Mouse (Mus musculus): ENCODE data around the gene Slc25a44. TPM values are rescaled to one million over a fixed set of nuclear protein-coding genes. Genes with fewer than 3 reads are reported as not detected.

The Slc25a44 gene
- total and polyA plus RNA-seq, 2 experiments from 2014 or later, result 34.1 to 68.6 TPM

- no peaks in the 10 kb centered on the region for H3K27me3 ChIP-seq (ENCODE audit: insufficient read depth, low read length)
- H3K4me2 ChIP-seq (ENCODE audit: low read depth, low read length), result peak overlapping the region; percentile 66
- peaks cover 12% of the 10 kb centered on the region for H3K4me1 ChIP-seq (ENCODE audit: insufficient read depth, low read length)
- no peaks in the 10 kb centered on the region for H3K9me3 ChIP-seq (ENCODE audit: low read length)
- no peak overlapping the region for H3K27ac ChIP-seq
- TF ChIP-seq CTCF (IDR thresholded peaks at IDR 0.05; ENCODE audit: low read depth), result no peak
- WGBS, result 89% methylated on average over 8 of the region's 8 CpGs
- ATAC-seq (no peak), DNase-seq (ENCODE audit: low spot score) (no peak)
- no peak overlapping the region for H3K4me3 ChIP-seq (ENCODE audit: low read length)
- H3K36me3 ChIP-seq (ENCODE audit: insufficient read depth, low read length), result peaks cover 10% of the 10 kb centered on the region; the same call in 1 of the 2 replicates
- H3K9ac ChIP-seq (replicated peaks; ENCODE audit: low read length), result no peak overlapping the region
These were observed 31.4 kb upstream of the Slc25a44 start for GRCm38 (mm10) chr3:88456313-88456712.

GRCm38 (mm10) chr3:88455588-88456264 is 30.8 kb upstream of the Slc25a44 start:
- peaks cover 13% of the 10 kb centered on the region for H3K4me1 ChIP-seq (ENCODE audit: insufficient read depth, low read length)
- H3K9me3 ChIP-seq (ENCODE audit: low read length), result no peaks in the 10 kb centered on the region
- no peak for TF ChIP-seq CTCF (IDR thresholded peaks at IDR 0.05; ENCODE audit: low read depth)
- no peak overlapping the region for H3K9ac ChIP-seq (replicated peaks; ENCODE audit: low read length)
- H3K4me3 ChIP-seq (ENCODE audit: low read length), result no peak overlapping the region
- no peaks in the 10 kb centered on the region for H3K27me3 ChIP-seq (ENCODE audit: insufficient read depth, low read length)
- no peak for DNase-seq (ENCODE audit: low spot score)
- H3K4me2 ChIP-seq (ENCODE audit: low read depth, low read length), result no peak overlapping the region
- 79% methylated on average over 18 of the region's 18 CpGs for WGBS
- no peak overlapping the region for H3K27ac ChIP-seq
- peaks cover 10% of the 10 kb centered on the region; the same call in 1 of the 2 replicates for H3K36me3 ChIP-seq (ENCODE audit: insufficient read depth, low read length)
- ATAC-seq, result no peak

GRCm38 (mm10) chr3:88454762-88455587 is 30.0 kb upstream of the Slc25a44 start:
- Histone ChIP-seq H3K4me1 (ENCODE audit: insufficient read depth, low read length) (peaks cover 13% of the 10 kb centered on the region), H3K27me3 (ENCODE audit: insufficient read depth, low read length) (no peaks in the 10 kb centered on the region), H3K4me3 (ENCODE audit: low read length) (no peak overlapping the region), H3K36me3 (ENCODE audit: insufficient read depth, low read length) (peaks cover 10% of the 10 kb centered on the region; the same call in 1 of the 2 replicates), H3K9ac (replicated peaks; ENCODE audit: low read length) (no peak overlapping the region), H3K4me2 (ENCODE audit: low read depth, low read length) (no peak overlapping the region), H3K27ac (no peak overlapping the region), H3K9me3 (ENCODE audit: low read length) (no peaks in the 10 kb centered on the region)
- DNase-seq (ENCODE audit: low spot score), result no peak
- no peak for ATAC-seq
- no peak for TF ChIP-seq CTCF (IDR thresholded peaks at IDR 0.05; ENCODE audit: low read depth)
- 68% methylated on average over 9 of the region's 9 CpGs for WGBS

GRCm38 (mm10) chr3:88453986-88454385 is 29.0 kb upstream of the Slc25a44 start:
- Histone ChIP-seq H3K4me1 (ENCODE audit: insufficient read depth, low read length) (peaks cover 13% of the 10 kb centered on the region), H3K27me3 (ENCODE audit: insufficient read depth, low read length) (no peaks in the 10 kb centered on the region), H3K9ac (replicated peaks; ENCODE audit: low read length) (no peak overlapping the region), H3K4me2 (ENCODE audit: low read depth, low read length) (no peak overlapping the region), H3K4me3 (ENCODE audit: low read length) (no peak overlapping the region), H3K27ac (no peak overlapping the region), H3K36me3 (ENCODE audit: insufficient read depth, low read length) (peaks cover 10% of the 10 kb centered on the region; the same call in 1 of the 2 replicates), H3K9me3 (ENCODE audit: low read length) (no peaks in the 10 kb centered on the region)
- no peak for TF ChIP-seq CTCF (IDR thresholded peaks at IDR 0.05; ENCODE audit: low read depth)
- no peak for DNase-seq (ENCODE audit: low spot score)
- WGBS, result 71% methylated on average over 8 of the region's 8 CpGs
- ATAC-seq, result no peak

GRCm38 (mm10) chr3:88453369-88453768 is 28.4 kb upstream of the Slc25a44 start:
- Histone ChIP-seq H3K9ac (replicated peaks; ENCODE audit: low read length) (no peak overlapping the region), H3K4me3 (ENCODE audit: low read length) (no peak overlapping the region), H3K27me3 (ENCODE audit: insufficient read depth, low read length) (no peaks in the 10 kb centered on the region), H3K4me1 (ENCODE audit: insufficient read depth, low read length) (peaks cover 13% of the 10 kb centered on the region), H3K27ac (no peak overlapping the region), H3K4me2 (ENCODE audit: low read depth, low read length) (no peak overlapping the region), H3K9me3 (ENCODE audit: low read length) (no peaks in the 10 kb centered on the region), H3K36me3 (ENCODE audit: insufficient read depth, low read length) (peaks cover 10% of the 10 kb centered on the region; the same call in 1 of the 2 replicates)
- ATAC-seq (no peak), DNase-seq (ENCODE audit: low spot score) (no peak)
- no peak for TF ChIP-seq CTCF (IDR thresholded peaks at IDR 0.05; ENCODE audit: low read depth)
- WGBS, result 59% methylated on average over 8 of the region's 8 CpGs

- Histone ChIP-seq H3K4me3 (ENCODE audit: low read length) (no peak overlapping the region), H3K36me3 (ENCODE audit: insufficient read depth, low read length) (peaks cover 10% of the 10 kb centered on the region; the same call in 1 of the 2 replicates), H3K27me3 (ENCODE audit: insufficient read depth, low read length) (no peaks in the 10 kb centered on the region), H3K4me2 (ENCODE audit: low read depth, low read length) (no peak overlapping the region), H3K27ac (no peak overlapping the region), H3K9me3 (ENCODE audit: low read length) (no peaks in the 10 kb centered on the region), H3K9ac (replicated peaks; ENCODE audit: low read length) (no peak overlapping the region), H3K4me1 (ENCODE audit: insufficient read depth, low read length) (peaks cover 13% of the 10 kb centered on the region)
- 54% methylated on average over 6 of the region's 6 CpGs for WGBS
- no peak for TF ChIP-seq CTCF (IDR thresholded peaks at IDR 0.05; ENCODE audit: low read depth)
- ATAC-seq (no peak), DNase-seq (ENCODE audit: low spot score) (no peak)
These were observed 27.8 kb upstream of the Slc25a44 start for GRCm38 (mm10) chr3:88452716-88453115.

All from hindbrain, postnatal 0 days (tissue).